12 mouse cellular contexts compared by ENCODE assay signal in the genomic region with DNA sequence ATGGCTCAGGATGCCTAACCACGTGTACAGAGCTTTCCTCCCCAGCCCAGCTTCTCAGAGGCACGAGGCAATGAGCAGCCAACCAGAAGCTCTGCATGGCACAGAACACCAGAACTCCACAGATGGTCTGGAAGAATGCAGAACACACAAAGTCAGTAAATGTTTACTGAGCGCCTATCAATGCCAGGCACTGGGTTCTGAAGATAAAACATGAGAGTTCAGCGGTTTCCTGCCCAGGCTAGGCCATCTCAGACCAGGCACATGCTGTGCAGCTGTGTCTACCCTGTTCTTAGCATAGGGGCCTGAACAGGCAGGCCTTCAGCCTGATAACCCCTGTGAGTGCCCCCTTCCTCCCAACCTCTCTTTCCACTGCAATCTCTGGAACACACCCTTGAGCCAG. TPM values are rescaled to one million over a fixed set of nuclear protein-coding genes. Genes with fewer than 3 reads are reported as not detected.
DNase-seq lines count a peak whose midpoint lies in the region; ATAC-seq and TF ChIP-seq lines count a peak whose summit lies in the region.
"Had no signal": no experiment of that assay in that cellular context is flagged by ENCODE, and none has a peak within 500 bp of the region (broad histone marks: within the 10 kb centered on the region; RNA-seq: fewer than 3 reads in every experiment).

No protein-coding gene starts in this region.

- peak; percentile 51 for DNase-seq in liver, embryonic 11.5 days (ENCODE audit: low spot score)
- DNase-seq in lung, adult 2 months, result no peak
- DNase-seq in layer of hippocampus, adult 11-12 months (ENCODE audit: low spot score), result no peak
- DNase-seq: cerebellum, adult 9-11 months; heart, postnatal 36 days; kidney, adult 18-20 months had no signal

- peak overlapping the region; percentile 51 for H3K27ac ChIP-seq in liver, embryonic 11.5 days (ENCODE audit: low read depth, low read length)
- no peak overlapping the region for H3K27ac ChIP-seq in stomach, embryonic 14.5 days (ENCODE audit: low read length)
- no peak overlapping the region for H3K27ac ChIP-seq in midbrain, embryonic 13.5 days
- H3K27ac ChIP-seq: midbrain, embryonic 12.5 days had no signal

- TF ChIP-seq POLR2A in lung, adult 2 months (IDR thresholded peaks at IDR 0.05; ENCODE audit: borderline replicate concordance, extremely low read depth, low read depth, low read length), result no peak

- H3K4me1 ChIP-seq in megakaryocyte, embryonic 14.5 days, result peaks cover 74% of the 10 kb centered on the region
- H3K4me1 ChIP-seq in liver, embryonic 11.5 days (replicated peaks; ENCODE audit: control insufficient read depth, insufficient read depth, low read length), result peaks cover 27% of the 10 kb centered on the region
- H3K4me1 ChIP-seq in stomach, embryonic 14.5 days (ENCODE audit: control insufficient read depth, insufficient read depth, low read length), result no peaks in the 10 kb centered on the region
- H3K4me1 ChIP-seq in lung, adult 2 months (ENCODE audit: control insufficient read depth, insufficient read depth, low read length), result no peaks in the 10 kb centered on the region
- H3K4me1 ChIP-seq in midbrain, embryonic 13.5 days (replicated peaks), result no peaks in the 10 kb centered on the region
- H3K4me1 ChIP-seq: midbrain, embryonic 12.5 days had no signal

- WGBS in liver, embryonic 11.5 days, result 24% methylated on average over 4 of the region's 4 CpGs
- 60% methylated on average over 4 of the region's 4 CpGs for WGBS in stomach, embryonic 14.5 days
- 50% methylated on average over 4 of the region's 4 CpGs for WGBS in lung, adult 2 months
- 68% methylated on average over 4 of the region's 4 CpGs for WGBS in midbrain, embryonic 13.5 days

- H3K9ac ChIP-seq in liver, embryonic 11.5 days (ENCODE audit: low read depth, low read length), result no peak overlapping the region
- no peak overlapping the region for H3K9ac ChIP-seq in stomach, embryonic 14.5 days (replicated peaks; ENCODE audit: low read depth, low read length)
- H3K9ac ChIP-seq in midbrain, embryonic 13.5 days (replicated peaks), result no peak overlapping the region
- H3K9ac ChIP-seq: midbrain, embryonic 12.5 days had no signal

- H3K36me3 ChIP-seq in megakaryocyte, embryonic 14.5 days (replicated peaks; ENCODE audit: low read length), result no peaks in the 10 kb centered on the region
- H3K36me3 ChIP-seq in liver, embryonic 11.5 days (ENCODE audit: control insufficient read depth, insufficient read depth, low read length), result no peaks in the 10 kb centered on the region
- H3K36me3 ChIP-seq in stomach, embryonic 14.5 days (ENCODE audit: control insufficient read depth, insufficient read depth, low read length), result no peaks in the 10 kb centered on the region
- no peaks in the 10 kb centered on the region for H3K36me3 ChIP-seq in midbrain, embryonic 13.5 days
- H3K36me3 ChIP-seq: midbrain, embryonic 12.5 days had no signal

- H3K4me2 ChIP-seq in liver, embryonic 11.5 days, result no peak overlapping the region
- H3K4me2 ChIP-seq in stomach, embryonic 14.5 days (replicated peaks; ENCODE audit: low read depth, low read length), result no peak overlapping the region
- no peak overlapping the region for H3K4me2 ChIP-seq in midbrain, embryonic 13.5 days (replicated peaks)
- H3K4me2 ChIP-seq: midbrain, embryonic 12.5 days had no signal

- no peak for ATAC-seq in megakaryocyte, adult 5-6 weeks (ENCODE audit: poor library complexity, severe bottlenecking)
- peak; percentile 76 for ATAC-seq in common myeloid progenitor, adult 5-6 weeks (replicated peaks; ENCODE audit: low read depth, poor library complexity, severe bottlenecking)
- peak; percentile 93 for ATAC-seq in liver, embryonic 11.5 days (replicated peaks; ENCODE audit: low FRiP score)
- peak; percentile 77 for ATAC-seq in stomach, embryonic 14.5 days (ENCODE audit: insufficient number of reproducible peaks, insufficient read depth, low FRiP score, low read depth)
- ATAC-seq in midbrain, embryonic 13.5 days, result no peak

- TF ChIP-seq CTCF in lung, adult 2 months (IDR thresholded peaks at IDR 0.05; ENCODE audit: insufficient read depth, low read length), result no peak

- no peaks in the 10 kb centered on the region for H3K9me3 ChIP-seq in megakaryocyte, embryonic 14.5 days
- no peaks in the 10 kb centered on the region for H3K9me3 ChIP-seq in liver, embryonic 11.5 days (ENCODE audit: control insufficient read depth, low read length)
- H3K9me3 ChIP-seq in stomach, embryonic 14.5 days (ENCODE audit: control insufficient read depth, low read depth, low read length), result no peaks in the 10 kb centered on the region
- no peaks in the 10 kb centered on the region for H3K9me3 ChIP-seq in midbrain, embryonic 13.5 days
- H3K9me3 ChIP-seq: midbrain, embryonic 12.5 days had no signal

- H3K27me3 ChIP-seq in megakaryocyte, embryonic 14.5 days (replicated peaks), result peaks cover 41% of the 10 kb centered on the region
- no peaks in the 10 kb centered on the region for H3K27me3 ChIP-seq in liver, embryonic 11.5 days (replicated peaks; ENCODE audit: control insufficient read depth, insufficient read depth, low read length)
- no peaks in the 10 kb centered on the region for H3K27me3 ChIP-seq in stomach, embryonic 14.5 days (ENCODE audit: control insufficient read depth, insufficient read depth, low read length)
- no peaks in the 10 kb centered on the region for H3K27me3 ChIP-seq in midbrain, embryonic 13.5 days
- H3K27me3 ChIP-seq: midbrain, embryonic 12.5 days had no signal

- H3K4me3 ChIP-seq in megakaryocyte, embryonic 14.5 days (replicated peaks), result peak overlapping the region; percentile 71
- no peak overlapping the region for H3K4me3 ChIP-seq in liver, embryonic 11.5 days (ENCODE audit: low read depth, low read length)
- no peak overlapping the region for H3K4me3 ChIP-seq in stomach, embryonic 14.5 days (ENCODE audit: low read depth, low read length)
- no peak overlapping the region for H3K4me3 ChIP-seq in lung, adult 2 months (replicated peaks; ENCODE audit: extremely low read depth, low read depth, low read length)
- H3K4me3 ChIP-seq in midbrain, embryonic 13.5 days (replicated peaks), result no peak overlapping the region
- H3K4me3 ChIP-seq: midbrain, embryonic 12.5 days had no signal

RNA-seq across cellular contexts. Expression of gene Tent5c, which starts 59.5 kb away (rescaled TPM):
- polyA plus RNA-seq in megakaryocyte, embryonic 14.5 days (2012; ENCODE audit: insufficient read depth, low replicate concordance), result 4.6 and 7.1 TPM in 2 replicates
- 1.1 and 1.8 TPM in 2 replicates for total RNA-seq in megakaryocyte, adult 5-6 weeks (2015)
- total RNA-seq in megakaryocyte, adult 5-6 weeks (2017), result 2.2 and 3.9 TPM in 2 replicates
- 2.9 and 4.2 TPM in 2 replicates for total RNA-seq in common myeloid progenitor, adult 5-6 weeks (2017)
- polyA plus RNA-seq in liver, embryonic 11.5 days (2014; fragmentation: Nextera tagmentation; extraction: Ambion mirVana), result 10.5 and 11.3 TPM in 2 replicates
- polyA plus RNA-seq in stomach, embryonic 14.5 days (2014; fragmentation: Nextera tagmentation; extraction: Ambion mirVana), result 4.8 and 7.3 TPM in 2 replicates
- polyA plus RNA-seq in lung, adult 2 months (2012; rRNA removed), result 11.4 and 12.1 TPM in 2 replicates
- 3.9 and 4.8 TPM in 2 replicates for polyA plus RNA-seq in midbrain, embryonic 13.5 days (2015; fragmentation: Nextera tagmentation; extraction: Ambion mirVana)

Comparison
In these comparisons a context has a peak if more than half of its experiments do, and no peak if none do; other contexts are left out.
1. ATAC-seq: peak in common myeloid progenitor, adult 5-6 weeks (single experiment), liver, embryonic 11.5 days (single experiment) and stomach, embryonic 14.5 days (single experiment); none in megakaryocyte, adult 5-6 weeks (single experiment) and midbrain, embryonic 13.5 days (single experiment).